Mouse (Mus musculus) heart, adult 9 months (tissue): ENCODE data around the gene Mfap3l.
"Not testable (repeated sequence)": the region's sequence is repeated elsewhere in the genome, so short reads cannot be mapped to it uniquely, and the experiment has no call there.

Experiments used
- DNase-seq, 2 experiments: peaks; one replicate each; pipeline ENCODE4 v3.0.0; 2022; ENCODE audit warnings: low spot score in 2 of 2

The Mfap3l gene

GRCm38 (mm10) chr8:60650119-60650518 is 17.5 kb downstream of the Mfap3l start:
- DNase-seq, result no peak

GRCm38 (mm10) chr8:60657425-60658113 is 24.9 kb downstream of the Mfap3l start:
- no peak for DNase-seq

GRCm38 (mm10) chr8:60658114-60658500 is 25.5 kb downstream of the Mfap3l start:
- DNase-seq, result no peak

GRCm38 (mm10) chr8:60658686-60659085 is 26.1 kb downstream of the Mfap3l start:
- DNase-seq, result not testable (repeated sequence)

GRCm38 (mm10) chr8:60659721-60660120 is 27.1 kb downstream of the Mfap3l start:
- no peak for DNase-seq

GRCm38 (mm10) chr8:60661191-60661590 is 28.6 kb downstream of the Mfap3l start:
- no peak for DNase-seq

GRCm38 (mm10) chr8:60663552-60663951 is 30.9 kb downstream of the Mfap3l start:
- no peak for DNase-seq

- no peak for DNase-seq
Measured at GRCm38 (mm10) chr8:60665821-60666220, 33.2 kb downstream of the Mfap3l start.

GRCm38 (mm10) chr8:60666852-60667251 is 34.2 kb downstream of the Mfap3l start:
- no peak for DNase-seq

- DNase-seq, result no peak
Measured at GRCm38 (mm10) chr8:60678590-60678989, 46.0 kb downstream of the Mfap3l start.

GRCm38 (mm10) chr8:60681811-60682210 is 49.2 kb downstream of the Mfap3l start:
- no peak for DNase-seq

- no peak for DNase-seq
Measured at GRCm38 (mm10) chr8:60682340-60682739, 49.7 kb downstream of the Mfap3l start.

- no peak for DNase-seq
Measured at GRCm38 (mm10) chr8:60711516-60712086, 79.0 kb downstream of the Mfap3l start.

GRCm38 (mm10) chr8:60714724-60715123 is 82.1 kb downstream of the Mfap3l start:
- no peak for DNase-seq

- DNase-seq, result no peak
Measured at GRCm38 (mm10) chr8:60718692-60719091, 86.1 kb downstream of the Mfap3l start.
